Mouse (Mus musculus) heart, embryonic 16.5 days (tissue): ENCODE measurements at regions not wholly inside any gene's neighbourhood (a gene's known extent, or its start where the extent isn't known, plus 50 kb on each side); places are given as distances from the start of the nearest gene placed in this dataset.

Experiments used
- ATAC-seq: fragments of 200-750 bp; cut with Nextera tagmentation; replicated peaks from 2 replicates; pipeline ENCODE4 v1.8.0; 2017; ENCODE audit warnings: moderate number of reproducible peaks; ENCODE audit not compliant: insufficient read depth, low FRiP score; ENCODE audit errors: extremely low read depth
- H3K27ac ChIP-seq: fragments of 300-500 bp; sonication (generic); 2 replicates; pipeline ENCODE4 v1.5.1; 2014; ENCODE audit warnings: mild to moderate bottlenecking, low read length, control low read depth, moderate library complexity
- H3K27me3 ChIP-seq: fragments of 300-500 bp; sonication (generic); 2 replicates; pipeline ENCODE4 v1.6.1; 2014; ENCODE audit warnings: low read length, mixed read lengths; ENCODE audit not compliant: control insufficient read depth, insufficient read depth
- H3K36me3 ChIP-seq: fragments of 300-500 bp; sonication (generic); 2 replicates; pipeline ENCODE4 v1.6.1; 2014; ENCODE audit not compliant: control insufficient read depth, insufficient read depth
- H3K4me1 ChIP-seq: fragments of 300-500 bp; sonication (generic); 2 replicates; pipeline ENCODE4 v1.6.1; 2014; ENCODE audit warnings: low read length, mixed read lengths; ENCODE audit not compliant: control insufficient read depth, insufficient read depth
- H3K4me2 ChIP-seq: fragments of 300-500 bp; sonication (generic); 2 replicates; pipeline ENCODE4 v1.6.1; 2014; ENCODE audit warnings: low read depth, mild to moderate bottlenecking, control low read depth, low read length
- H3K4me3 ChIP-seq: fragments of 300-500 bp; sonication (generic); 2 replicates; pipeline ENCODE4 v1.5.1; 2014; ENCODE audit warnings: mild to moderate bottlenecking, control low read depth, low read length
- H3K9ac ChIP-seq: fragments of 300-500 bp; sonication (generic); 2 replicates; pipeline ENCODE4 v1.6.1; 2014; ENCODE audit warnings: low read length, control low read depth
- H3K9me3 ChIP-seq: fragments of 300-500 bp; sonication (generic); replicated peaks from 2 replicates; pipeline ENCODE4 v1.6.1; 2016; ENCODE audit warnings: low read length; ENCODE audit not compliant: control insufficient read depth
- WGBS: fragments of 180-500 bp; shearing (Covaris S2); extraction: QIAGEN DNeasy Blood & Tissue Kit; methylation state at CpG from one replicate; pipeline ENCODE4 v1.1.7; 2014; 5-methylcytosine and 5-hydroxymethylcytosine counted together

- no peak overlapping the region for H3K4me2 ChIP-seq
- no peak overlapping the region for H3K27ac ChIP-seq
- H3K9ac ChIP-seq, result no peak overlapping the region
- H3K9me3 ChIP-seq, result no peaks in the 10 kb centered on the region
- no peaks in the 10 kb centered on the region for H3K27me3 ChIP-seq
- no peaks in the 10 kb centered on the region for H3K36me3 ChIP-seq
- ATAC-seq, result no peak
- 53% methylated on average over 6 of the region's 6 CpGs for WGBS
- no peak overlapping the region for H3K4me3 ChIP-seq
- no peaks in the 10 kb centered on the region for H3K4me1 ChIP-seq
Observed at GRCm38 (mm10) chr16:7764383-7764782, 660.6 kb downstream of the Tmem114 start.

- 0 out of 2 replicates have a peak, but pooled peaks cover 3% of the 10 kb centered on the region for H3K9me3 ChIP-seq
- H3K27me3 ChIP-seq, result no peaks in the 10 kb centered on the region
- no peaks in the 10 kb centered on the region for H3K36me3 ChIP-seq
- H3K4me3 ChIP-seq, result no peak overlapping the region
- no peak overlapping the region for H3K27ac ChIP-seq
- no peak for ATAC-seq
- H3K4me1 ChIP-seq, result no peaks in the 10 kb centered on the region
- WGBS, result 65% methylated on average over 2 of the region's 2 CpGs
- H3K4me2 ChIP-seq, result no peak overlapping the region
- no peak overlapping the region for H3K9ac ChIP-seq
Observed at GRCm38 (mm10) chr16:7728186-7728585, 696.8 kb downstream of the Tmem114 start.

GRCm38 (mm10) chr16:7725225-7725624 is 699.7 kb downstream of the Tmem114 start:
- Histone ChIP-seq H3K4me3 (no peak overlapping the region), H3K27me3 (no peaks in the 10 kb centered on the region), H3K9me3 (no peaks in the 10 kb centered on the region), H3K27ac (no peak overlapping the region), H3K4me1 (no peaks in the 10 kb centered on the region), H3K9ac (no peak overlapping the region), H3K36me3 (no peaks in the 10 kb centered on the region), H3K4me2 (no peak overlapping the region)
- WGBS, result 93% methylated on average over 1 of the region's 1 CpGs
- no peak for ATAC-seq

- Histone ChIP-seq H3K9me3 (no peaks in the 10 kb centered on the region), H3K36me3 (no peaks in the 10 kb centered on the region), H3K4me2 (no peak overlapping the region), H3K9ac (no peak overlapping the region), H3K27ac (no peak overlapping the region), H3K27me3 (no peaks in the 10 kb centered on the region), H3K4me1 (no peaks in the 10 kb centered on the region), H3K4me3 (no peak overlapping the region)
- whole genome bisulfite sequencing, result 53% methylated on average over 4 of the region's 4 CpGs
- ATAC-seq, result no peak
Observed at GRCm38 (mm10) chr16:7701471-7701870, 723.5 kb downstream of the Tmem114 start.

GRCm38 (mm10) chr16:7685484-7685883 is 739.5 kb downstream of the Tmem114 start:
- no peaks in the 10 kb centered on the region for H3K4me1 ChIP-seq
- H3K9me3 ChIP-seq, result no peaks in the 10 kb centered on the region
- no peak for ATAC-seq
- H3K27ac ChIP-seq, result no peak overlapping the region
- no peaks in the 10 kb centered on the region for H3K36me3 ChIP-seq
- no peak overlapping the region for H3K9ac ChIP-seq
- no peaks in the 10 kb centered on the region for H3K27me3 ChIP-seq
- no peak overlapping the region for H3K4me2 ChIP-seq
- H3K4me3 ChIP-seq, result no peak overlapping the region

GRCm38 (mm10) chr16:7666096-7666495 is 758.8 kb downstream of the Tmem114 start:
- no peak overlapping the region for H3K9ac ChIP-seq
- H3K9me3 ChIP-seq, result peaks cover 4% of the 10 kb centered on the region
- no peaks in the 10 kb centered on the region for H3K36me3 ChIP-seq
- ATAC-seq, result no peak
- H3K27ac ChIP-seq, result 0 out of 2 replicates have a peak overlapping the region, but pooled peaks have one; percentile 29
- no peak overlapping the region for H3K4me2 ChIP-seq
- H3K27me3 ChIP-seq, result no peaks in the 10 kb centered on the region
- no peaks in the 10 kb centered on the region for H3K4me1 ChIP-seq
- 23% methylated on average over 2 of the region's 2 CpGs for WGBS
- no peak overlapping the region for H3K4me3 ChIP-seq

GRCm38 (mm10) chr16:7658133-7658532 is 766.8 kb downstream of the Tmem114 start:
- no peak overlapping the region for H3K9ac ChIP-seq
- H3K27ac ChIP-seq, result no peak overlapping the region
- ATAC-seq, result no peak
- H3K4me1 ChIP-seq, result no peaks in the 10 kb centered on the region
- no peaks in the 10 kb centered on the region for H3K27me3 ChIP-seq
- no peaks in the 10 kb centered on the region for H3K36me3 ChIP-seq
- H3K4me3 ChIP-seq, result no peak overlapping the region
- no peaks in the 10 kb centered on the region for H3K9me3 ChIP-seq
- WGBS, result 55% methylated on average over 9 of the region's 9 CpGs
- no peak overlapping the region for H3K4me2 ChIP-seq

GRCm38 (mm10) chr16:7654451-7654850 is 770.5 kb downstream of the Tmem114 start:
- Histone ChIP-seq H3K4me2 (no peak overlapping the region), H3K36me3 (no peaks in the 10 kb centered on the region), H3K4me1 (no peaks in the 10 kb centered on the region), H3K9ac (no peak overlapping the region), H3K27ac (no peak overlapping the region), H3K27me3 (no peaks in the 10 kb centered on the region), H3K9me3 (no peaks in the 10 kb centered on the region), H3K4me3 (no peak overlapping the region)
- 78% methylated on average over 6 of the region's 6 CpGs for WGBS
- no peak for ATAC-seq

GRCm38 (mm10) chr16:7649771-7650170 is 775.2 kb downstream of the Tmem114 start:
- H3K4me2 ChIP-seq, result no peak overlapping the region
- no peak for ATAC-seq
- H3K4me1 ChIP-seq, result no peaks in the 10 kb centered on the region
- H3K9ac ChIP-seq, result no peak overlapping the region
- no peaks in the 10 kb centered on the region for H3K36me3 ChIP-seq
- H3K27me3 ChIP-seq, result no peaks in the 10 kb centered on the region
- no peaks in the 10 kb centered on the region for H3K9me3 ChIP-seq
- no peak overlapping the region for H3K27ac ChIP-seq
- no peak overlapping the region for H3K4me3 ChIP-seq
- WGBS, result 30% methylated on average over 1 of the region's 1 CpGs
